Mouse (Mus musculus) thymus, postnatal 14 days (tissue): ENCODE results near the gene Rrm2.
"Not testable (repeated sequence)": the region's sequence is repeated elsewhere in the genome, so short reads cannot be mapped to it uniquely, and the experiment has no call there.

Source experiments
- DNase-seq: peaks from one replicate; pipeline ENCODE4 v3.0.0; 2021

Gene Rrm2

GRCm38 (mm10) chr12:24707954-24708823 is at the start of gene Rrm2:
Gene Rrm2 (plus strand): TSS chr12:24708241.
- DNase-seq: peak; percentile 98

GRCm38 (mm10) chr12:24658998-24659397 is 49.0 kb upstream of the Rrm2 start:
- no peak for DNase-seq

GRCm38 (mm10) chr12:24659923-24660322 is 48.1 kb upstream of the Rrm2 start:
- no peak for DNase-seq

- no peak for DNase-seq
Measured at GRCm38 (mm10) chr12:24661100-24661499, 46.9 kb upstream of the Rrm2 start.

- no peak for DNase-seq
Measured at GRCm38 (mm10) chr12:24662131-24662530, 45.9 kb upstream of the Rrm2 start.

GRCm38 (mm10) chr12:24680096-24680491 is 27.9 kb upstream of the Rrm2 start:
- no peak for DNase-seq

- DNase-seq: no peak
Measured at GRCm38 (mm10) chr12:24680492-24681285, 27.4 kb upstream of the Rrm2 start.

GRCm38 (mm10) chr12:24681286-24682023 is 26.6 kb upstream of the Rrm2 start, which contains the start of gene Cys1:
Gene Cys1 (minus strand): TSS chr12:24681813.
- no peak for DNase-seq

GRCm38 (mm10) chr12:24682563-24682962 is 25.5 kb upstream of the Rrm2 start:
- DNase-seq: no peak

GRCm38 (mm10) chr12:24683461-24683860 is 24.6 kb upstream of the Rrm2 start:
- DNase-seq: no peak

- DNase-seq: no peak
Measured at GRCm38 (mm10) chr12:24686038-24686695, 21.9 kb upstream of the Rrm2 start.

- no peak for DNase-seq
Measured at GRCm38 (mm10) chr12:24686696-24687346, 21.2 kb upstream of the Rrm2 start.

- no peak for DNase-seq
Measured at GRCm38 (mm10) chr12:24690351-24690750, 17.7 kb upstream of the Rrm2 start.

GRCm38 (mm10) chr12:24696500-24697483 is 11.2 kb upstream of the Rrm2 start:
- peak; percentile 83 for DNase-seq

- no peak for DNase-seq
Measured at GRCm38 (mm10) chr12:24697484-24698204, 10.4 kb upstream of the Rrm2 start.

- DNase-seq: no peak
Measured at GRCm38 (mm10) chr12:24698514-24698913, 9.5 kb upstream of the Rrm2 start.

GRCm38 (mm10) chr12:24699578-24699977 is 8.5 kb upstream of the Rrm2 start:
- no peak for DNase-seq

- not testable (repeated sequence) for DNase-seq
Measured at GRCm38 (mm10) chr12:24701621-24702020, 6.4 kb upstream of the Rrm2 start.

GRCm38 (mm10) chr12:24703013-24703412 is 5.0 kb upstream of the Rrm2 start:
- DNase-seq: no peak
